Mouse (Mus musculus): ENCODE data around the gene Pard6b.

- TF ChIP-seq CTCF (IDR thresholded peaks at IDR 0.05; ENCODE audit: insufficient read depth, low read depth, low read length) (no peak), POLR2A (IDR thresholded peaks at IDR 0.05; ENCODE audit: insufficient read depth, low read depth, low read length) (no peak)
These were observed 46.9 kb upstream of the Pard6b start for GRCm38 (mm10) chr2:168033905-168034304.

Data from olfactory bulb, adult 2 months (tissue).